Mouse (Mus musculus) erythroblast, embryonic 14.5 days (primary cell): ENCODE measurements around the gene Ap3b1.

Experiments used
- GATA1 ChIP-seq: IDR thresholded peaks from 2 replicates; pipeline ENCODE4 v1.6.1; 2012; ENCODE audit warnings: low read length, inconsistent platforms, mixed read lengths
- TAL1 ChIP-seq: IDR thresholded peaks from 3 replicates; pipeline ENCODE4 v1.6.1; 2012; ENCODE audit warnings: low read length, inconsistent platforms, mixed read lengths

- TF ChIP-seq GATA1 (no peak), TAL1 (no peak)
Observed at GRCm38 (mm10) chr13:94316975-94317511, 41.7 kb upstream of the Ap3b1 start.
